Mouse (Mus musculus): Measurements from ENCODE around the gene Adamts14.

GRCm38 (mm10) chr10:61237391-61237785, 35.9 kb downstream of the Adamts14 start:
- TF ChIP-seq CTCF (IDR thresholded peaks at IDR 0.05; ENCODE audit: low read depth) (no peak), EP300 (IDR thresholded peaks at IDR 0.05; ENCODE audit: low read depth) (no peak)

Measured in liver, embryonic 14.5 days (tissue).